Mouse (Mus musculus) ovary, adult 10 weeks (tissue): ENCODE results near the gene Btbd35f14. TPM values are rescaled to one million over a fixed set of nuclear protein-coding genes. Genes with fewer than 3 reads are reported as not detected.

Experiments used
- polyA plus RNA-seq: library from polyadenylated mRNA; stranded (reverse); fragments of 350-450 nt; fragmentation: Illumina TruSeq; extraction: RNeasy Lipid Tissue Mini Kit (QIAGEN cat#74804); gene quantifications from one replicate; pipeline ENCODE4 v1.2.3, GENCODE M21; 2014

Gene Btbd35f14
- polyA plus RNA-seq = not detected

DNA sequence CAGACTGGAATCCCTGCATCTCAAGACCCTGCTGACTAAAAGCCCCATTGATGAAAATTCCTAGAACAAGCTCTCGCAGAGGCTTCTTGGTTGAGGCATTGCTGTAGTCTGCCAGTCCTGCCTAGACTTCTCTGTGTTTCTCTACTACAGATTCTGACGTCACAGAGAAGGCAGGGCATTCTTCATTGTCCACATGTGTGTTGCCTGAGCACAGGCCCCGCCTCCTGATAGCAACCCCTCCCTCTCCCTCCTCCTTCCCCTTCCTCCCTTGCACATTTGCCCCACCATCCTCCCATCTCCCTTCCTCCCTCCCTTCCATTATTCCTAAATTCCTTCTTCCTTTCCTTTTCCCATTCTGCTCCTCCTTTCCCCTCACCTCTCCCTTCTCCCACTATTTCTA is at the start of gene Btbd35f14:
Btbd35f14 (minus strand) TSS at position 101 of the 400 bp plus-strand sequence.

GRCm38 (mm10) chrX:33656872-33657271 is 45.3 kb downstream of the Btbd35f14 start, which contains the start of gene Btbd35f13:
TSS of gene Btbd35f13 (plus strand) at chrX:33657172.

Other genes with a start within 250 kb of the Btbd35f14 start
- gene Btbd35f15, start 125.0 kb downstream of the Btbd35f14 start, polyA plus RNA-seq = not detected
- not detected for gene Btbd35f13, start 45.2 kb downstream of the Btbd35f14 start, polyA plus RNA-seq